Mouse (Mus musculus) liver, adult 2 months (tissue): Measurements from ENCODE around the gene Tcf21.

Source experiments
- CTCF ChIP-seq: fragments of 200-500 bp; IDR thresholded peaks from 2 replicates; pipeline ENCODE4 v1.5.1; 2011; ENCODE audit warnings: low read depth, low read length, control low read depth
- POLR2A ChIP-seq: fragments of 200-500 bp; IDR thresholded peaks from 2 replicates; pipeline ENCODE4 v1.6.1; 2011; ENCODE audit warnings: low read length, control low read depth; ENCODE audit not compliant: insufficient read depth; ENCODE audit errors: extremely low read depth

- TF ChIP-seq CTCF, result no peak
- no peak for TF ChIP-seq POLR2A
Measured at GRCm38 (mm10) chr10:22821709-22822108, 1.7 kb upstream of the Tcf21 start.
